Mouse (Mus musculus) cortical plate, adult 2 months (tissue): ENCODE results near the gene Arl6ip1.

Experiments used
- CTCF ChIP-seq: fragments of 200-500 bp; IDR thresholded peaks from 2 replicates; pipeline ENCODE4 v1.5.1; 2011; ENCODE audit warnings: mild to moderate bottlenecking, control low read depth, low read length; ENCODE audit not compliant: insufficient read depth; ENCODE audit errors: extremely low read depth
- POLR2A ChIP-seq: fragments of 200-500 bp; IDR thresholded peaks from 2 replicates; pipeline ENCODE4 v1.6.1; 2011; ENCODE audit warnings: mild to moderate bottlenecking, low read length, control low read depth; ENCODE audit not compliant: insufficient read depth; ENCODE audit errors: extremely low read depth

DNA sequence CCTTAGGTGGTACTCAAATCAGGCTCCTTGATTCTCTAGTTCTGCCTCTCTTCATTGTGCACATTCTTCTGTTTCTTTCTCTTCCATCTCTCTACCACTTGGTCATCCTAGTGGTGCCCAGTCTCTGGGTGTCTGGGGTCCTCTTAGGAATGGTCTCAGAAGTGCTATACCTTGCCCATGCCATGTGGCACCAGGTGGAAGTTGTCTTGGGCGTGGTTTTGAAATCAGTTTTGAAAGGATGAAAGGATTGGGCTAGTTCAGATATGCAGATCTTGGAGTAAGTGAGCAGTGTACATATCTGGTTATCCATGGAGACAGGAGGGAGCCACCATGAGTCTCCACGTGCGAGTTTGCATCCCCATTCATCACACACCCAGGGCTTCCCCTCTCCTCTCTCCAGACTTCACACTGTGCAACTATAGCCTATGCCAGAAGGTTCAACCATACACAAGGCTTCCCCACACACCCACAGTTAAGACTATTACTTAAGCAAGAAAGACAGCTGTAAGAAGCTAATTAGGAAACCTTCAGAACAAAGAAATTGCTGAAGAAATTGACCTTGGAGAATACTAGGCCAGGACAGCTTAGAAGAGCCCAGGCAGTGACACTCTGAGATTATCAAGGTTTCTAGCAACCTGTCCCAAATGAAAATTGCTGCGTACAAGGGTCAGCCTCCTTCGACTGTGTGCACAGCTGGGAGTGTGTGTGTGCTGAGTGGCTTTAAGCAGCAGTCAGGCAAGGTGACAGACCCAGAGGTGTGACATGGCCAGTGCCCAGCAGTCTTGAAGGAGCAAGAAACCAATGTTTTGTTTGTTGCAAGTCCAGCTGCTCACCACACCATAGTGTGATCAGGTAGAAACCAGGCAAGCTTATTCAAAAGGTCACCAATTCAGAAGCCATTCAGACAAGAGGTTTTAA, 25.7 kb downstream of the Arl6ip1 start:
- TF ChIP-seq CTCF (no peak), POLR2A (no peak)
